Mouse (Mus musculus): Measurements from ENCODE around the gene Grik2.

Gene Grik2

GRCm38 (mm10) chr10:49788381-49788906 is at the start of gene Grik2:
Gene Grik2 (minus strand): TSS chr10:49788766.
- peak; percentile 66 to 73 for DNase-seq

GRCm38 (mm10) chr10:49834392-49834791 is 45.8 kb upstream of the Grik2 start:
- no peak for DNase-seq

GRCm38 (mm10) chr10:49807276-49807675 is 18.7 kb upstream of the Grik2 start:
- DNase-seq = no peak

GRCm38 (mm10) chr10:49801001-49801400 is 12.4 kb upstream of the Grik2 start:
- no peak for DNase-seq

- no peak for DNase-seq
These were observed 5.6 kb upstream of the Grik2 start for GRCm38 (mm10) chr10:49794129-49794528.

GRCm38 (mm10) chr10:49790326-49790725 is 1.8 kb upstream of the Grik2 start:
- no peak for DNase-seq

GRCm38 (mm10) chr10:49789711-49790110 is 1.1 kb upstream of the Grik2 start:
- DNase-seq = no peak

- no peak for DNase-seq
These were observed 348 bp upstream of the Grik2 start for GRCm38 (mm10) chr10:49788914-49789313.

GRCm38 (mm10) chr10:49786630-49787029 is 1.9 kb downstream of the Grik2 start:
- no peak for DNase-seq

GRCm38 (mm10) chr10:49785477-49785876 is 3.1 kb downstream of the Grik2 start:
- DNase-seq = no peak

GRCm38 (mm10) chr10:49784831-49785230 is 3.7 kb downstream of the Grik2 start:
- DNase-seq = no peak

- peak in 1 of 2 experiments; percentile 11 for DNase-seq
These were observed 5.5 kb downstream of the Grik2 start for GRCm38 (mm10) chr10:49782741-49783691.

GRCm38 (mm10) chr10:49782061-49782460 is 6.5 kb downstream of the Grik2 start:
- DNase-seq = no peak

GRCm38 (mm10) chr10:49780430-49780829 is 8.1 kb downstream of the Grik2 start:
- no peak for DNase-seq

GRCm38 (mm10) chr10:49768897-49769296 is 19.7 kb downstream of the Grik2 start:
- no peak for DNase-seq

GRCm38 (mm10) chr10:49767556-49767955 is 21.0 kb downstream of the Grik2 start:
- DNase-seq = no peak

GRCm38 (mm10) chr10:49762607-49763006 is 26.0 kb downstream of the Grik2 start:
- no peak for DNase-seq

GRCm38 (mm10) chr10:49751769-49752168 is 36.8 kb downstream of the Grik2 start:
- no peak for DNase-seq

GRCm38 (mm10) chr10:49731841-49732240 is 56.7 kb downstream of the Grik2 start:
- no peak for DNase-seq

GRCm38 (mm10) chr10:49723706-49724105 is 64.9 kb downstream of the Grik2 start:
- no peak for DNase-seq

- DNase-seq = no peak
These were observed 71.7 kb downstream of the Grik2 start for GRCm38 (mm10) chr10:49716856-49717255.

- DNase-seq = no peak
These were observed 78.8 kb downstream of the Grik2 start for GRCm38 (mm10) chr10:49709748-49710147.

- DNase-seq = no peak
These were observed 84.1 kb downstream of the Grik2 start for GRCm38 (mm10) chr10:49704446-49704845.

- DNase-seq = no peak
These were observed 136.2 kb downstream of the Grik2 start for GRCm38 (mm10) chr10:49652320-49652719.

Measured in kidney, postnatal 4 days (tissue).